In genomic region chr10:78520260-78521005, GRCm38 (mm10) we compare ENCODE assay signal across 10 mouse cellular contexts. TPM values are rescaled to one million over a fixed set of nuclear protein-coding genes. Genes with fewer than 3 reads are reported as not detected.
DNase-seq lines count a peak whose midpoint lies in the region; ATAC-seq lines count a peak whose summit lies in the region.
"Had no signal": no experiment of that assay in that cellular context is flagged by ENCODE, and none has a peak within 500 bp of the region (broad histone marks: within the 10 kb centered on the region; RNA-seq: fewer than 3 reads in every experiment).

No protein-coding gene starts in this region.

- no peaks in the 10 kb centered on the region for H3K36me3 ChIP-seq in liver, embryonic 11.5 days (ENCODE audit: control insufficient read depth, insufficient read depth, low read length)
- H3K36me3 ChIP-seq: neural tube, embryonic 12.5 days had no signal

- H3K27ac ChIP-seq in liver, embryonic 11.5 days (ENCODE audit: low read depth, low read length), result no peak overlapping the region
- H3K27ac ChIP-seq: neural tube, embryonic 12.5 days had no signal

- DNase-seq in adrenal gland, adult 2 months, result peak; percentile 7
- DNase-seq in adrenal gland, postnatal 4 days (ENCODE audit: low spot score in 2 of 2), result no peak
- peak; percentile 26 for DNase-seq in liver
- DNase-seq in liver, embryonic 11.5 days (ENCODE audit: low spot score), result no peak
- DNase-seq in c-Kit-positive CD71-positive TER-119-negative erythroid progenitor cells, embryonic 14.5 days (ENCODE audit: low read depth), result peak; percentile 19
- DNase-seq in gastrocnemius, adult 8-10 months (ENCODE audit: low spot score in 2 of 2), result no peak
- DNase-seq in layer of hippocampus, adult 9-11 months, result no peak

- no peaks in the 10 kb centered on the region for H3K4me1 ChIP-seq in liver, embryonic 11.5 days (replicated peaks; ENCODE audit: control insufficient read depth, insufficient read depth, low read length)
- H3K4me1 ChIP-seq: neural tube, embryonic 12.5 days had no signal

- H3K4me3 ChIP-seq in liver, embryonic 11.5 days (ENCODE audit: low read depth, low read length), result no peak overlapping the region
- H3K4me3 ChIP-seq: neural tube, embryonic 12.5 days had no signal

- no peak for ATAC-seq in liver, embryonic 11.5 days (replicated peaks; ENCODE audit: low FRiP score)
- ATAC-seq in megakaryocyte-erythroid progenitor cell, adult 5-6 weeks (replicated peaks; ENCODE audit: low FRiP score, low TSS enrichment, poor library complexity, severe bottlenecking), result peak; percentile 72

- H3K4me2 ChIP-seq in liver, embryonic 11.5 days, result no peak overlapping the region
- H3K4me2 ChIP-seq: neural tube, embryonic 12.5 days had no signal

- no peak overlapping the region for H3K9ac ChIP-seq in liver, embryonic 11.5 days (ENCODE audit: low read depth, low read length)
- H3K9ac ChIP-seq: neural tube, embryonic 12.5 days had no signal

- no peaks in the 10 kb centered on the region for H3K27me3 ChIP-seq in liver, embryonic 11.5 days (replicated peaks; ENCODE audit: control insufficient read depth, insufficient read depth, low read length)
- H3K27me3 ChIP-seq: neural tube, embryonic 12.5 days had no signal

- no peaks in the 10 kb centered on the region for H3K9me3 ChIP-seq in liver, embryonic 11.5 days (ENCODE audit: control insufficient read depth, low read length)
- H3K9me3 ChIP-seq: neural tube, embryonic 12.5 days had no signal

- 46% methylated on average over 17 of the region's 17 CpGs for WGBS in liver, embryonic 11.5 days

RNA-seq across cellular contexts. Expression of gene Olfr1358, which starts 3.2 kb away (rescaled TPM):
- total RNA-seq in adrenal gland, adult 2 months (2021), result not detected
- not detected in 2 replicates for polyA plus RNA-seq in adrenal gland, adult 2 months (2012; rRNA removed)
- not detected for total RNA-seq in adrenal gland, postnatal 4 days (2021)
- polyA plus RNA-seq in liver, embryonic 11.5 days (2014; fragmentation: Nextera tagmentation; extraction: Ambion mirVana), result not detected in 2 replicates
- not detected in 2 replicates for total RNA-seq in megakaryocyte-erythroid progenitor cell, adult 5-6 weeks (2014; fragmentation: Nextera tagmentation)
- not detected in 2 replicates for total RNA-seq in megakaryocyte-erythroid progenitor cell, adult 5-6 weeks (2017)
- total RNA-seq in gastrocnemius, adult 8-10 months (2022), result not detected
- total RNA-seq: heart, postnatal 14 days had no signal
- polyA plus RNA-seq: neural tube, embryonic 12.5 days had no signal

RNA-seq across cellular contexts. Expression of gene Ilvbl, which starts 53.7 kb away (rescaled TPM):
- 10 to 100 TPM; 39.1 to 70.4 TPM for total RNA-seq in adrenal gland, adult 2 months (2021)
- polyA plus RNA-seq in adrenal gland, adult 2 months (2012; rRNA removed), result 53.5 and 59.3 TPM in 2 replicates
- 10 to 100 TPM; 76.5 to 88.8 TPM for total RNA-seq in adrenal gland, postnatal 4 days (2021)
- 22.1 and 24.0 TPM in 2 replicates for polyA plus RNA-seq in liver, embryonic 11.5 days (2014; fragmentation: Nextera tagmentation; extraction: Ambion mirVana)
- 64.4 and 85.5 TPM in 2 replicates for total RNA-seq in megakaryocyte-erythroid progenitor cell, adult 5-6 weeks (2014; fragmentation: Nextera tagmentation)
- 10.2 and 38.3 TPM in 2 replicates for total RNA-seq in megakaryocyte-erythroid progenitor cell, adult 5-6 weeks (2017)
- total RNA-seq in gastrocnemius, adult 8-10 months (2022), result 10 to 100 TPM in 3 of 4 experiments, 1 to 10 TPM in 1; 8.9 to 14.2 (median 10.5) TPM

RNA-seq across cellular contexts. Expression of gene Pdxk, which starts 55.7 kb away (rescaled TPM):
- 10 to 100 TPM; 21.7 to 31.2 TPM for total RNA-seq in adrenal gland, adult 2 months (2021)
- 18.7 and 21.3 TPM in 2 replicates for polyA plus RNA-seq in adrenal gland, adult 2 months (2012; rRNA removed)
- total RNA-seq in adrenal gland, postnatal 4 days (2021), result 10 to 100 TPM; 20.4 to 20.8 TPM
- 10.6 and 11.3 TPM in 2 replicates for polyA plus RNA-seq in liver, embryonic 11.5 days (2014; fragmentation: Nextera tagmentation; extraction: Ambion mirVana)
- 19.2 and 20.1 TPM in 2 replicates for total RNA-seq in megakaryocyte-erythroid progenitor cell, adult 5-6 weeks (2014; fragmentation: Nextera tagmentation)
- total RNA-seq in megakaryocyte-erythroid progenitor cell, adult 5-6 weeks (2017), result 8.5 and 16.1 TPM in 2 replicates
- total RNA-seq in gastrocnemius, adult 8-10 months (2022), result 1 to 10 TPM; 5.0 to 6.9 (median 6.3) TPM

Comparison
In these comparisons a context has a peak if more than half of its experiments do, and no peak if none do; other contexts are left out.
1. DNase-seq: peak in adrenal gland, adult 2 months (single experiment), liver (single experiment) and c-Kit-positive CD71-positive TER-119-negative erythroid progenitor cells, embryonic 14.5 days (single experiment); none in adrenal gland, postnatal 4 days (0 of 2), liver, embryonic 11.5 days (single experiment), gastrocnemius, adult 8-10 months (0 of 2) and layer of hippocampus, adult 9-11 months (single experiment).